Mouse (Mus musculus): Measurements from ENCODE around the gene Slc17a6.
A peak's percentile ranks its signal among the peaks of the same experiment; 100 is the strongest.

Gene Slc17a6

DNA sequence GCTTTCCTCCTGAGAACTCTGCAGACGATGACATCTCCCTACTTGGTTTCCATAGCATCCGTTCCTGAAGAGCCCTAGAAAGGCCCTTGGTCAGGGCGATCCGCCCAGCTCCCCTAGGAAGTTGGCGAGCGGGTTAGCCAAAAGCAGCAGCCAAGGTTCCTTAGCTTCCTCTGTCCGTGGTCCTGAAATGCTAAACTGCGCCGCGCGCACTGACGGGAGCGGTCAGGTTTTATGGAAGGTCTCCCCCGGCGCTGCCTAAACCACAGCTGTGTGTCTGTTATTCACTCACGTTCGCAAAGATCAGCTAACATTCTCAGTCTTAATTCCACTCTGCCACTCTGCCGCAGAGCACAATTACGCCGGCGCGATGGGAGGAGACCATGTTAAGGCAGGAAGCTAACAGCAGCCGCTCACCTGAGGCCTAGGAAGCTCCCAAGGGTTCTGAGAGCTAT, at the start of gene Slc17a6:
Gene Slc17a6, plus strand, starts transcription at position 313 of the 452 bp plus-strand sequence.
- DNase-seq = peak; percentile 23

DNA sequence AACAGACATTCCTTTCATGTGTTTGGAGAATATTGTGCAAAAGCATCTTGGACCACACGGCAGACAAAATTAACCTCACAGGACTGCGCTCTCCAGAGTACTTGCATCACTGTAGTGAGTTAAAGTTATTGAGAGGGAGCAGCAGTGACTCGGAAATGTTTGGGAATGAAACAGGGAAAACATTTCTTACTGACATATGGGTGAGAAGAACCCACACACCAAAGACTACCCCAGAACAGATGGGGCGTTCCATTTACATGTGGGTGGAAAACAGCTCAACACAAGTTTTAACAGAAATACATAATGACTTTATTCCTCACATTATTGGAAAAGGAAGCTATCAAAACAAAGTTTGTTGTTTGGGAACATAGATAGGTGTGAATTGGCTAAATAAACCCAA, 21.8 kb upstream of the Slc17a6 start:
- no peak for DNase-seq

DNA sequence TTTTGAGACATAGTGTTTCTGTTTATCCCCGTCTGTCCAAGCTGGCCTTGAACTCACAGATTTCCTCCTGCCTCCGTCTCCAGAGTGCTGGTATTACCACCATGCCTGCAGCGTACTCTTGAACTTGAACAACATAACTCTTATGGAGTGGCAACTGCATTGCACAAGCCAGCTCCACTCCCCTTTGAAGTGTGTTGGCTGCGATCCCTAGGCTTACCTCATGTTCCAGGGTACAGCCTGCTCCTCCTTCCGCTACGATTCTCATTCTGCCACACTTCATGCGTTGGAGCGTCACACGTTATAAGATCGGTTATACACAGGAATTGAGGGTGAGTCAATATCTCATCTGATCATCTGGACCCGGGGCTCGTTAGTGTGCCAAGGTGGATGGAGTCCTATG, 18.1 kb upstream of the Slc17a6 start:
- no peak for DNase-seq

DNA sequence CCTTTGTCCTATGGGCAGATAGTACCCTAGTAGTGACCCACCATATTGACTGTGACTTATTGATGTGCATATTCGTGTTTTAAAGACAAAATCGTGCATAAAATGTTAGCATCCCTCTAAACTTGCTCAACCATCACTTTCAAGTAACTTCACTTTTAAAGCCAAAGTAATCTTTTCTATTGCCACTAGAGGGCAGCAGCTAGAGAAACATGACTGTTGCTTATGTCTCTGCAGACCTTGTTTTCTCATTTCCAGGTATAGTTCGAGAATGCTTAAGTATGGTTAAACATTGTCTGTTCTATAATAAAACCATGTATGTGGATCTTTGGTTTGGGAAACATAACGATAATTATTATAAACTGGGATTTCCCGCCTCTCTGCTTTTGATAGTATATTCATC, 7.4 kb upstream of the Slc17a6 start:
- peak; percentile 49 for DNase-seq

DNA sequence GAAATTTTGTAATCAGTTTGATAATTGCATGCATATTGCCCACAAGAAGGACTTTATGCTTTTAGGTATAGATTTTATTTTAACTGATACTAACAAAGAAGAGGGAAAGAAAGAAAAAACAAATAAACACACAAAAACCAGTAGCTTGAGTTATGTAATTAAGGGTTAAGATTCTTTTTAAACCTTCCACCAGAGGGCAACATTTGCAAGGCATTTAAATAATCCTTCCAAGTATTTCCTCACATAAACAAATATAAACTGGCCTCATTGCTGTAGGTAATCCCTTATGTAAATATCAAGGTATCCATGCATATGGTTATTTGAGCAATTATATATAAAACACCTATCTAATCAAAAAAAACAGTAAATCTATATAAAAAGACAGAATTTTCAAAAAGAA, 3.9 kb upstream of the Slc17a6 start:
- DNase-seq = peak; percentile 76

DNA sequence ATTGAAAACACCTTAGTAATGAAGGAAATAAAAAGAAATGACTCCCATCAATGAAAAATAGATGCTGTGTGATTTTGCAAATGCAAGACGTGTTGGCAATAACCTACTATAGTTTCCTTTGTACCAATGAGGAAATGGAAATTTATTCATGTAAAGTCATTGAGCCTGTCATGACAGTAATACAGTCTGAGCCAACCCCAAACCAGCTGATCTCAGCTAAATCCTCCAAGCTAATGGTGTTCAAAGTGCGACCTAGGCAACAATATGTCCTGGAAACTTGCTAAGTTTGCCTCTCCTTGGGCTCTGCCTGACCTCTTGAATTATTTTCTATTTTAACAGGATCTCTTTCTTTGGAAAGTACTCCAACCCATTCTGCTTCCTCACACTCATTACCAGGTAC, 3.4 kb upstream of the Slc17a6 start:
- DNase-seq = no peak

DNA sequence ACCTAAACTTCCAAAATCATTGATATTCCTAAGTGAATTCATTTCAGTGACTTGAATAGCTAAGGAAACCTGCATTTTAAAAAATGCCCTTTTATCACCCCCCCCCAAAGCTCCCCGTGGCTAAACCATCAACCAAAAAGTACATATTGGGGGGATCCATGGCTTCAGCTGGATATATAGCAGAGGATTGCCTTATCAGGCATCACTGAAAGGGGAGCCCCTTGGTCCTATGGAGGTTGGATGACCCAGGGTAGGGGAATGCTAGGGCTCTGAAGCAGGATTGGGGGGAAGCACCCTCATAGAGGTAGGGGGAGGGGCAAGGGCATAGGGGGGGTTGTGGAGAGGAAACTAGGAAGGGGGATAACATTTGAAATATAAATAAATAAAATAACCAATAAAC, 1.8 kb upstream of the Slc17a6 start:
- no peak for DNase-seq

DNA sequence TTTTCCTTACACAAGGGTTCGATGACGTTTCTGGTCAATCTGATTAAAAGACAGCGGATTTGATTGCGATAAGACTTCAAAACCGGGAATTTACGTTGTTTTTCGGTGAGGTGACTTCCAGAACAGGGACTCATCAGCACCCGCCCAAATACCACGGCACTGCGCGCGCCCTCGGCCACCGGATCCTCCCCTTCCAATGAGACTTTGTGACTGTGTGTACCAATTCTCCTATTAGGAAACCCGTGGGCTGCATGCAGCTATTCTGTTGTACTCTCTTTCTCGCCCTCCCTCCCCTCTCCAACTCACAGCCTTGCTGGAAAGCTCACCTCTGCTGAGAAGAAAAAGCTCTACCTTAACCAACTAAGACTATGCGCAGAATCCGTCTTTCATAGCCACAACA, 390 bp downstream of the Slc17a6 start:
- DNase-seq = no peak

DNA sequence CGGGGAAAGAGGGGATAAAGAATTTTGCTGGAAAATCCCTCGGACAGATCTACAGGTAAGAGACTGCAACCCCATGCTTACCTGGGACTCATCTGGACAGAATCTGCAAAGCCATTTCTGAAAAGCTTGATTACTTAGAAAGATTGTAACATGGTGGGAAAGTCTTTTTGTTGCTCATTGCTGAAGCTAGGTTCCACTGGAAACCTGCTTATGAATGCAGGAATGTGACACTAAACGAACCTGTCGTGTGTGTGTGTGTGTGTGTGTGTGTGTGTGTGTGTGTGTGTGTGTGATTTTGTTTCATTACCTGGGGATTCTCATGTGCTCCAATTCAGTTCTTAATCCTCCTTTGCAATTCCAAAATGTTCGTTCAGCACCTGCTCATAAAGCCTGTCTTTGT, 860 bp downstream of the Slc17a6 start:
- no peak for DNase-seq

DNA sequence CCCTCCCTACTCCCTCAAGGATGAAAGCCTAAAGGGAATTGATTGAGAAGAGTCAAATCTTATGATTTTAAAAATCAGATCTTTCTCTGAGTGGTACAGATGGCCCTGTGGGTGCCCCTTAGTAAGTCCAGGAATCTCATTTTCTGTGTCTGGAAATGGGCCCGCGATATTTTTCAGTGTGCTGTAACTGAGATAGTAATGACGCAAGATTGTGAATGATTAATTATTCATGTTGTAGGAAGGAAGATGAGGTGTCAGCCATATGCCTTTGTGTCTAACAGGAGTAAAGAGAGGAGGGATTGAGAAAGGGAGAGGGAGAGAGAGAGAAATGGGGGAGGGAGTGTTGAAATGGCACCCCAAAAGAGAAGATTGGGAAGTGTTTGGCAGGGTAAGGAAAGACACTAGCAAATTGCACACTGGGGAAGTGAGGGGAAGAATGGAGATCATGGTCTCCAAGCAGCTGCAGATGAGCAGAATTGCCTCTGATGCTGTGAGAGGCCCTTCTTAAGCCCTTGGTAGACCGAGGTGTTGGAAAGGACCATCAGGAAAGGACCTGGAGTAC, 2.6 kb downstream of the Slc17a6 start:
- no peak for DNase-seq

DNA sequence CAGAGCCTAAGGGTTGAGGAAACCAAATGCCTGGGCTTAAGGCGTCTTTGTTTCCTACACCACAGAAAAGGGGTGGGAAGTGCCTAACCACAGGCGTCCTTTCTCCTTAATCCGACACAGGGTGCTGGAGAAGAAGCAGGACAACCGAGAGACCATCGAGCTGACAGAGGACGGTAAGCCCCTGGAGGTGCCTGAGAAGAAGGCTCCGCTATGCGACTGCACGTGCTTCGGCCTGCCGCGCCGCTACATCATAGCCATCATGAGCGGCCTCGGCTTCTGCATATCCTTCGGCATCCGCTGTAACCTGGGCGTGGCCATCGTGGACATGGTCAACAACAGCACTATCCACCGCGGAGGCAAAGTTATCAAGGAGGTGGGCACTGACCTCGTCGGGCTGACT, 3.4 kb downstream of the Slc17a6 start:
- DNase-seq = no peak

DNA sequence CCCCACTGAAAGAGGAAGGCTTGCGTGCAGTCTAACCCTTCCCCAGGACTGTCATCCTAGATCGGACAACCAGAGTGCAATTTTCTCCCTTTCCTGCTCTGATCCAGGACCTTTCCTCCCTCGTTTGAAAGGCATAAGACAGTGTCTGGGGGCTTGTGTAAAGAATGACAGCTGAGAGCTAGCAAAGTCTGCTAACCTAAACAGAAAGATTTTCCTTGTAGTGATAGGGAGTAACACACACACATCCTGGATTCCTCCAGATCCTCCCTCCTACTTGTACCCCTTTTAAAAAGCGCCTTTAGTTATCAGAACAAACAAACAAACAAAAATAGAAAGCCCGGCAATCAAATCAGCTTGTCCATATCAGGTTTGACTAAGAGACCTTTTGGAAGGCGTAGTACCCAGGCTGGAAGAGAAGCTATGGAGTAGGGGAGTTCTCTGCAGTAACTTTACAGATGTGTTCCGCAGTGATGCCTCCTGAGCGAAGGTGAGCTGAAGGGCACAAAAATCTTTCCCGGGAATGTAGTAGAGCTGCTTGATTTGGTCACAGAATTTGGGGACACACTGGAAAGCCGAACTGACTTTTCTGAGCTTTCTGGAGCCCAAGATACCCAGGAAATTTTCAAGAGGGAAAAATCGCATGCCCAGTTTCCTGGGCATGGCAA, 3.9 kb downstream of the Slc17a6 start:
- DNase-seq = no peak

DNA sequence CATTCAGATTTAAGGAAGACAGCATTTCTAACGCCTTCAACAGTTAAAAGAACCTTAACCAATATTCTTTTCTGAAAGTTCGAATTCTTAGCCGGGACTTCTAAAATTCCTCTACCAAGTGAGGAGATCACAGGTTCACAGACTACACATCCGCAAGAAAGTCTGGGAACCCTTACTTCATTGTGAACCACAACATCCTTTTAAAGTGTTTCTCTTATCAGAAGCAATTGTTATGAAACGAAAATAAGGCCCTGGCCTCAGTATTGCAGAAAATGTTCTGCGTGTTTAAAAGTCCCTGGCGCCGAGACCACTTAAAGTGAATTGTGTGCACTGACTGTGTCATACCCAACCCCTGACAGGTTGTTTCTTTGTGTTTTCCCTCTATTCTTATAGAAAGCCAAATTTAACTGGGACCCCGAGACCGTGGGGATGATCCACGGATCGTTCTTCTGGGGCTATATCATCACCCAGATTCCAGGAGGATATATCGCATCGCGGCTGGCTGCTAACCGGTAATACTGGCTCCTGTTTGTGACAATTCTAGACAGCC, 4.7 kb downstream of the Slc17a6 start:
- no peak for DNase-seq

DNA sequence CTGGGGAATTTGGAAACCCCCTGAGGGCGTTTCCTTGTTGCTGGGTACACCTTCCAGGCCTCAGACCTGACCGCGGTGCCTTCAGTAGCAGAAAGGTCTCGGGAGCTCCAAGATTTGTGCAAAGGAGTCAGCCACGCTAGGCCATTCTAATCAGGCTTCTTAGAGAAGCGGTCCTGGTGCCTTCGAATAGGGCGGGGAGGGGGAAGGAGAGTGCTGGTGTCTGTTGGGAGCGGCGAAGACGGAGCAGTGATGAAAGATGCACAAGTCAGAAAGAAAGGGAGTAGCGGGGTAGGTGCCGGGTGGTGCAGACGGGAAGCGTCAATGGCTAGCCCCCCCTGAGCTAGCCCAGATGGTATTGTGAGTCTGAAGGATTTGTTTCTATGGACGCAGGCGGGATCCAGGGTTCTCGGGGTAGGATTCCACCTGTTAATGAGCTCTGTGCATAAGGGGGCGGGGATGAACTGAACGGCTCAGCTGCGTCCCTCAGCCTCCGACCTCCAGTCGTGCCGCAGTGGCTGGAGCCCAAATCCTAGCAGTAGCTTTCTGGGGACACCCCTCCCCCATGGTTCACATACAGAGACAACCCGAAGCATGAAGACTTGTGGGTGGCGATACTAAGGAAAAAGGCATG, 5.3 kb downstream of the Slc17a6 start:
- no peak for DNase-seq

DNA sequence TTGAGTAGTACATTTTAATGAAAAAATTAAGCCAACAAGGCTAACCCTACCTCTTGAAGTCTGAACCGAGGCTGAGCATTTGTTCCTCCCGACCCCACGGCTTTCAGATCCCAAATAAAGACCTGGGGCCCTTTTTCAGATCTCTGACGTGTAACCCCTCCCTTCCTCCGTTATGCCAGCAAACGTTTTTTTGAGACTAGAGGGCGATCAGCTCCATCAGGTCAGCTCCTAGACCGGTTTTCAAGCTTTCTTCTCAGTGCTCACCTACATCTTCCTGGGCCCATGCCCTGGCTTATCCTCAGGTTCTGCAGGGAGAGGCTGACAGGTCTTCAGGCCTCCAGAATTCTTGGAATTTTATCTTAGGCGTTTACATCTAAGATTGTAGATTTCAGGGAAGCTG, 5.9 kb downstream of the Slc17a6 start:
- DNase-seq = no peak

DNA sequence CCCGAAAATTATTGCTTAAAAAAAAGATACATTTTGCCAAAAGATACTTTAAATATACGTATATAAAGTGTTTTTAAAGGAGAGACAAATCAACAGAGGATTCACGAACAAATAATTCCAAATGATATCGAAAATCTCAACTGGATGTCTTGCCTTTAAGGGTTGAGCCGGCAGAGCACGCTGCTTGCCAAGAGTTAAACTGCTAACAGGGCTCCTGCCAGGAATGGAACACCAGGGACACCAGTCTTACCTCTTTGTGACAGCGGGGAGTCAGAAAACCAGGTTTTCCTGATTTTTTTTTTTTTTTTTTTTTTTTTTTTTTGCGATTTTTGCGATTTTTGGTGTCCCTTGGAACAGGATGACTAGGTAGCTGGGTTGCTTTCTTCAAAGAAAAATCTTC, 6.5 kb downstream of the Slc17a6 start:
- no peak for DNase-seq

DNA sequence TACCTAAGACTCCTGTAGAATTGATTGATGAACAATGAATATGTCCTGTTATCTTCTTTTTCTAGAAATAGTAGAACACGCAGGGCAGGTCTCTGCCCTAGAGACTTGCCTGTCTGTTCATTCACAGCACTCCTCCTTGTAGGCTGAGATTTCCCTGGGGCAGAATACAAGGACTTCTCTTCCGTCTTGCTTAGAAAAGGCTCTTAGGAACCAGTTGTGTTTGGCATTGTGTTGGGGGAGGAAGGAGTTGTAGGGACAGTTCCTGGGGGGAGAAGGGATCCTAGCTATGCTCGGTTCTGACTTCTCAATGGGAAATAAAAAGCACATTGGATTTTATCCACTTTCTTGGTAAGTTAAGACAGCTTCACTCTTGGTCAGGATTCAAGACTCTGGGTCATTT, 7.4 kb downstream of the Slc17a6 start:
- no peak for DNase-seq

DNA sequence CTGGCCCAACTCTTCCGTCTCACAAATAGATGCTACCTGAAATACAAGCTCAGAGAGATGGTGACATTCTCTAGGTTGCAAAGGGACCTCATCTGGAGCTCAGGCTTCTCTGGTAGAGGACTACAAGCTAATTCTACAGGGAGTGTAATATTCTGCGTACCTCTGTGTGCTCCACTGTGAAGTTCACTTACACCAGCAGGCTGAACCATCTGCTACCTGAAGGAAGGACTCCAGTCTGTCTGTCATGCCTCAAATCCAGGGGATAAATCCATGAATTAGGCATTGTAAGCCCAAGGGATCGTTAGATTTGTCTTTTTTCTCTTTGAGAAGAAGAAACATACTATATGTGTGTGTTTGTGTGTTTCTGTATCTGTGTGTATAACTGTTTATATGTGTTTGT, 9.4 kb downstream of the Slc17a6 start:
- no peak for DNase-seq

DNA sequence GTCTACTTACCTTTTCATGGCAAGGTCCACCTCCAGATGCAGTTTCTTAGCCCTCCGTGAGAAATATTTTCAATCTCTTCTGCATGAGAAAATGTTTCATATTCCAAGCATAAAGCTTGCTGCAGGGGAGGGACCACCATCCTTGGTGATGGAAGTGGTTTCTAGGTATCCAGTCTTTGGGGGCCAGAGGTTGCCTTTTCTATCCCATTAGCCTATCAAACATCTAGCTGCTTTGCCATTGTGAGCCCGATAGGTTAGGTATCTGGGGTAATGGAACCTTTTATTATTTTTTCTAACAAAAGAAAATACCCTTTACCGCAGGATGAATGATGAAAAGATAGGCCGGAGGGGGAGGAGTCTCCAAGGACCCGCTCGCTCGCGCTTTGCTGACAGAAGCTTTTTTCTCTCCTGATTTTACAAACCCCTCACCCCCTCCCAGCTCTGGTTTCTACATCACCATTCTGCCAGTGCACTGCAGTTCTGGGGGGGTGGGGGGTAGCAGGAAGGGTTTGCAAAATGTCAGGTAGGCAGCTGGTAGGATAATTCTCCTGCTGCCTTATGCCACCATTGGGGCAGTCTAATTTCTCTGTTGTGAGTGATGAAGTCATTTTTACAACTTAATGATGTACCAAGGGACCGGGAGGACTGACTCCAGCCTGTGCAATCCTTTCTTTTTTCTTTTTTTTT, 10.9 kb downstream of the Slc17a6 start:
- DNase-seq = no peak

DNA sequence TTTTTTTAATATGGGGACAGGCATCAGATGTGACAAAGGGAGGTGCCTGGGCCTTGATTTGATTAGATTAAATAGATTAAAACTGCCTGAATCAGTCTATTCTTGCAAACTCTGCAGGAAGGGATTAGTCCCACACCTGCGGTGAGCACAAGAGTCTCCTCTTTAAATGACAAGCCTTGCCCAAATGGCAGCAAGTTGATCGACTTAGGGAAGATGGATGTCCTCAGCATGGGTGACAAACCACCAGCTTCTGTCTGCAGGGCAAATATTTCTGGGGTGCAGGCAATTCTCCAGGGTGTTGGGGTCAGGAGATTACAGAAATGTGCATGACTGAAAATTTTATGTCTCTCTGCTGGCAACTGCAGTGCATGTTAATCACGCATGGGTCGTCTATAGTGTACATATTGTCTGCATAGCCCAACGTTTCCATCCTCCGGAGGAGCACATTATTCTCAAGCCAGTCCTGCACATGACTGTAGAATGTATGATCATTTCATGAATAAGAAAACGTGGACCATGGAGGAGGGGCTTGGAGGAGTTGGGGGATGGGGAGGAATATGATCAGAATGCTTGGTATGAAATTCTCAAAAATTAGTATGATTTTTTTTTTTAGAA, 11.5 kb downstream of the Slc17a6 start:
- DNase-seq = no peak

DNA sequence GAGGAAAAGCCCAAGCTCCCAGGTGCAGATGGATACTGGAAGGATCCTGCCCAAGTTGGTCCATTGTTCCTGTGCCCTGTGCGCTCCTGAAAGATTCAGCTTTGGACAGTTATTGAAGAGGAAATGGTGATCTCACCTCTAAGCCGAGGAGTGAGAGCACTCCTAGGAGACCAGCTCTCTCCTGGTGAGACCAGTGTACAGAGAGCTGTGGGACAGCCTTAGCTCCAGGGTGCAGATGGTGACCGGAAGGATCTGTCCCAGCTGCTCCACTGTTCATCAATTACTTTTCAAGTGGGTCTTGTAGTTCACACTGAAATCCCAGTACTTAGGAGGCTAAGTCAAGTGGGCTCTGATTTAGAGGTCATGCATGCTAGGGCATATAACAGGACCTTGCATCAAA, 35.3 kb downstream of the Slc17a6 start:
- DNase-seq = no peak

DNA sequence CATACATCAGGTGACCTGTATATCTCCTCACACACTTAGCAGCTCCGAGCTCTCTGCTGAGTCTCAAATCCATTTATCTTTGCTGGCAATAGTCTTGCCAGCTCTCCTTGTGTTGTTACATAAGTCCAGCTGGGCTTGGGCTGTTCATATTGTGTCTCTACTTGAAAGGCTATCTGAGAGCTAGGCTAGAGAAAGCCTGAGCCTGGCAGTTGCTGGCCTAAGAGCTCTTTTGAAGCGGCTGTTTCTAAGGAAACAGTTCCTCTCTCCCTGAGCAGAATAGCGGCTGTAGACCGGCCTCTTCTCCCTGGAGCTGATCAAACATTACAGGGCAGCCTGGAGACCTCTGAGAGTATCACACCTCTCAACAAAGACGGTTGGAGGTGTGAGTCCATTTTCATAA, 40.6 kb downstream of the Slc17a6 start:
- DNase-seq = no peak

DNA sequence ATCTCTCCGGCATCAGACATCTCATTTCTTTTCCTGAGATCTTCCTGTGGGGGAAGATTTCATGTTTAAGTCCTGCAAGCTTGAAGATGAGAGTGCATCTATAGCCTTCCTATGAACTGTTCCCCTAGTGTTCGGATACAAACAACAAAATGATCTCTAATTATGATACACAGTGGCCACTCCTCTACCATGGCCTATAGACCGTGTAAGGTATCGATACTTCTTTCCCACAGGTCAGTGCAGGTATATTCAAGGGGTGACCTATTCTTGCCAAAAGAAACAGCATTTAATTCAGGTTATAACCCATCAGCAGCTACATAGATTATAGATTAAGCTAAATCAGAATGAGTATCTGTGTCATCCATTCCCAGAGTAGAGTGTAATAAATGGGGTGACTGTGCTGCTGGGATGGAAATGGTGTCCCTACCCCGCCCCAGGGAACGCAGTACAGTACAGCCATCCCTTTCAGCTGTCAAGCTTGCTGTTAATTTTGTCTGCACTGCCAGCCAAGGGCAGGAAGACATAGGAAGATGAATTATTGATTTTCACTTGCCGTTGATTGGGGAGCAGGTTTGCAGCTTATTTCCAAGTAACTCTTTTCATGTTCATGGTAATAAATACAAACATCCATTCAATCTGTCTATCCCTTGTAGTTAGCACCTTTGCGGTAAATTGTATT, 71.9 kb downstream of the Slc17a6 start:
- DNase-seq = no peak
